Mouse (Mus musculus) heart, adult 2 months (tissue): ENCODE data around the gene Trim58.

Experiments
- CTCF ChIP-seq: fragments of 200-600 bp; IDR thresholded peaks from 2 replicates; pipeline ENCODE4 v1.8.1; 2022; ENCODE audit warnings: antibody characterized with exemption, mild to moderate bottlenecking, moderate library complexity
- POLR2A ChIP-seq: fragments of 200-500 bp; IDR thresholded peaks from 2 replicates; pipeline ENCODE4 v1.6.1; 2011; ENCODE audit warnings: mild to moderate bottlenecking, low read depth, low read length, control low read depth; ENCODE audit not compliant: insufficient read depth

- TF ChIP-seq POLR2A (no peak), CTCF (no peak)
Measured at GRCm38 (mm10) chr11:58641638-58642358, 1.5 kb downstream of the Trim58 start.
